Mouse (Mus musculus): ENCODE data around the gene Epc2. TPM values are rescaled to one million over a fixed set of nuclear protein-coding genes. Genes with fewer than 3 reads are reported as not detected.

Gene Epc2
- polyA plus RNA-seq, 1 experiment from 2014 or later = 12.0 TPM

GRCm38 (mm10) chr2:49447586-49448475, 3.5 kb upstream of the Epc2 start:
- H3K4me1 ChIP-seq = peaks cover 3% of the 10 kb centered on the region; the same call in 1 of the 2 replicates
- H3K9me3 ChIP-seq (replicated peaks) = no peaks in the 10 kb centered on the region
- WGBS = 52% methylated on average over 8 of the region's 8 CpGs
- no peak overlapping the region for H3K4me2 ChIP-seq (replicated peaks)
- no peak overlapping the region for H3K4me3 ChIP-seq
- no peak overlapping the region for H3K9ac ChIP-seq
- H3K27ac ChIP-seq = no peak overlapping the region
- H3K27me3 ChIP-seq = no peaks in the 10 kb centered on the region
- no peaks in the 10 kb centered on the region for H3K36me3 ChIP-seq
- no peak for ATAC-seq (ENCODE audit: low FRiP score)

GRCm38 (mm10) chr2:49450467-49450866, 819 bp upstream of the Epc2 start:
- no peaks in the 10 kb centered on the region for H3K9me3 ChIP-seq (replicated peaks)
- no peaks in the 10 kb centered on the region for H3K36me3 ChIP-seq
- no peak for ATAC-seq (ENCODE audit: low FRiP score)
- 12% methylated on average over 4 of the region's 4 CpGs for WGBS
- peak overlapping the region; percentile 82 for H3K4me2 ChIP-seq (replicated peaks)
- no peaks in the 10 kb centered on the region for H3K27me3 ChIP-seq
- H3K27ac ChIP-seq = peak overlapping the region; percentile 100
- H3K4me1 ChIP-seq = peaks cover 14% of the 10 kb centered on the region
- peak overlapping the region; percentile 78 for H3K4me3 ChIP-seq
- peak overlapping the region; percentile 99 for H3K9ac ChIP-seq

DNA sequence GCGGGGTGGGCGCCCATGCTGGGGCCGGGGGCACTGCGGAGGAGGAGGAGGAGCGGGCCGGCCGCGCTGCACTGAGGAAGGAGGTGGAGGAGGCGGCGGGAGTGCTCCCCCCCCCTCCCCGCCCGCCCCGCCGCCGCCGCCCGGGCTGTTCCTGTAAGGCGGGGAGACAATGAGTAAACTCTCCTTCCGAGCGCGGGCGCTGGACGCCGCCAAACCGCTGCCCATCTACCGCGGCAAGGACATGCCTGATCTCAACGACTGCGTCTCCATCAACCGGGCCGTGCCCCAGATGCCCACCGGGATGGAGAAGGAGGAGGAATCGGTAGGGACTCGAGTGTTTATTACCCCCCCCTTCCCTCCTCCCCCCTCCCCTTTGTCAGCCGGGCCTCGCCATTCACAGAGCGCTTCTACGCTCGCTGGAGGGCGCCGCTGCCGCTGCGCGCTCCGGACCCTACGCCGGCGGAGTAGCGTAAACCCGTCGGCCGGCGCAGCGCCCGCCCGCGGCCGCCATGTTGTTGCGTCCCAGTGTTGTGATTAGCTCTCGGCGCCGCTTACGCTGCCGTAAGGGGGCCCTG, 438 bp downstream of the Epc2 start:
- Histone ChIP-seq H3K9ac (peak overlapping the region; percentile 99), H3K4me2 (replicated peaks) (peak overlapping the region; percentile 60), H3K9me3 (replicated peaks) (no peaks in the 10 kb centered on the region), H3K36me3 (no peaks in the 10 kb centered on the region), H3K27ac (peak overlapping the region; percentile 100), H3K27me3 (no peaks in the 10 kb centered on the region), H3K4me3 (peak overlapping the region; percentile 78), H3K4me1 (peaks cover 14% of the 10 kb centered on the region)
- 1% methylated on average over 47 of the region's 64 CpGs for WGBS
- ATAC-seq (ENCODE audit: low FRiP score) = peak; percentile 88

DNA sequence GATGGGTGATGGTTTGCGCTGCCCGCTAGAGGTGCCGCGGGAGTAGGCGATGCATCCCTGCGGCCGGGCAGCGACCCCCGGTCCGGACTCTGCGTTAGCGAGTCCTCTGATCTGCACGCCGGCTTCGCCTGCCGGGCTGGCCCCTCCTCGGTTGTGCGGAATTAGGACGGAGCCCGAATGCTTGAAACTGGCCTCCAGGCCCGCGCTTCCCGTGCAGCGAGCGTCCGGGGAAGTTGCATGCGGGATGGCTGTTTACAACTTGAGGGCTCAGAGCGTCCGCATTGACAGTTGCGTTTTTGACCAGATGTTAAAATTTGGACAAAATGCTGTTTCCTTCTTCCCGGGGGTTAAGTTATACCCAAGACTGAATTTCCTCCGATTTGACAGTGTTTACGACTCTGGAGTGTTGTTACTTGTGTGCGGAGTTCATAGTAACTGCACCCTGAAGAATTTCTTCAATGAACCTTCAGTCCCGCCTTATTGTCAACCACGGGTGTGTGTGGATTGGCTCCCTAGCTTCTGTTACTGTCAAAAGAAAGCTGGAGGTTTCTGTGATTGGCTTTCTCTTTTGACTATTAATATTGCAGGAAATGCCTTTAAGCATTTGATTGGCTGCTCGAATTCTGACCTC, 1.3 kb downstream of the Epc2 start:
- H3K4me2 ChIP-seq (replicated peaks) = peak overlapping the region; percentile 60
- no peaks in the 10 kb centered on the region for H3K9me3 ChIP-seq (replicated peaks)
- under 1% methylated on average over 37 of the region's 37 CpGs for WGBS
- H3K36me3 ChIP-seq = no peaks in the 10 kb centered on the region
- no peaks in the 10 kb centered on the region for H3K27me3 ChIP-seq
- peak; percentile 29 for ATAC-seq (ENCODE audit: low FRiP score)
- peak overlapping the region; percentile 99 for H3K9ac ChIP-seq
- peak overlapping the region; percentile 100 for H3K27ac ChIP-seq
- peaks cover 14% of the 10 kb centered on the region for H3K4me1 ChIP-seq
- H3K4me3 ChIP-seq = peak overlapping the region; percentile 78

DNA sequence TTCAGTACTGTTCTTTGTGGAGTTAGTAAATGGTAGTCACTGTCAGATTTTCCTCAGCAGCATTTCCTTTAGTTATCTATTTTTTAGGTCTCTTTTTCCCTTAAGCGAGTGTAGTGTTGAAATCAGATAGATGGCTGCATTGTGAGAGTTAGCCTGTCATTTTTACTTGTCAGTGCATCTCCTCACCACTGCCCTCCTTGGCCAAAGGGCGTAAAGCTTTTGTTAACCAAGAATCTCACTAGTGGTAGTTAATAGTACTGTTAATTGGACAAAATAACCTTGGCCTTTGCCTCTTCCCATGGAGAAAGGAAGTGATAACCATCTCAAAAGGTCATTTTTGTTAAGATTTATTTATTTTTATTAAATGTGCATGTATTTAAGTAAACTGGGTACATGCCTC, 6.5 kb downstream of the Epc2 start:
- ATAC-seq (ENCODE audit: low FRiP score) = no peak
- Histone ChIP-seq H3K4me3 (no peak overlapping the region), H3K27me3 (no peaks in the 10 kb centered on the region), H3K27ac (no peak overlapping the region), H3K4me1 (peaks cover 10% of the 10 kb centered on the region), H3K9me3 (replicated peaks) (peaks cover 6% of the 10 kb centered on the region), H3K36me3 (no peaks in the 10 kb centered on the region; the same call in 1 of the 2 replicates), H3K9ac (no peak overlapping the region), H3K4me2 (replicated peaks) (no peak overlapping the region)
- 83% methylated on average over 2 of the region's 2 CpGs for WGBS

- peaks cover 6% of the 10 kb centered on the region for H3K9me3 ChIP-seq (replicated peaks)
- WGBS = 91% methylated on average over 3 of the region's 3 CpGs
- no peak overlapping the region for H3K9ac ChIP-seq
- no peak overlapping the region for H3K4me2 ChIP-seq (replicated peaks)
- H3K27ac ChIP-seq = no peak overlapping the region
- no peaks in the 10 kb centered on the region; the same call in 1 of the 2 replicates for H3K36me3 ChIP-seq
- H3K4me3 ChIP-seq = no peak overlapping the region
- 0 out of 2 replicates have a peak, but pooled peaks cover 6% of the 10 kb centered on the region for H3K4me1 ChIP-seq
- no peaks in the 10 kb centered on the region for H3K27me3 ChIP-seq
- no peak for ATAC-seq (ENCODE audit: low FRiP score)
Measured at GRCm38 (mm10) chr2:49465672-49466222, 14.5 kb downstream of the Epc2 start.

DNA sequence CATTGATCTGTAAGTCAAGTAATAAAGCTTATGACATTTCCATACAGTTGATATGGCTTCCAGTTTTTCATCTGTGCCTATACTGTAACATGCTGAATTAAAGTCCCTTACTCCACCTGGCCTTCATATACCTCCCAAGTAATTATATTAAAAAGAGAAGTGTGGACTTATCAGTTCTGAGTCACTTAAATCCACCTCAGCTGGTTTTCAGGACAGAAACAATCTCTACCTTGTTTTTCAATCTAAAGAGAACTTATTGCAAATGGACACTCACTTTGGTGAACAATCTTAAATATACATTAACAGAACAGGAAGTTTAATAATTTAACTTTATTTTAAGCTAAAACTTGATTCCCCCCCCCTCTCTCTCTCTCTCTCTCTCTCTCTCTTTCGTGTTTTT, 15.8 kb downstream of the Epc2 start:
- Histone ChIP-seq H3K27ac (no peak overlapping the region), H3K4me3 (no peak overlapping the region), H3K9me3 (replicated peaks) (no peaks in the 10 kb centered on the region), H3K27me3 (no peaks in the 10 kb centered on the region), H3K36me3 (no peaks in the 10 kb centered on the region), H3K9ac (no peak overlapping the region), H3K4me2 (replicated peaks) (no peak overlapping the region), H3K4me1 (0 out of 2 replicates have a peak, but pooled peaks cover 6% of the 10 kb centered on the region)
- ATAC-seq (ENCODE audit: low FRiP score) = no peak
- WGBS = 76% methylated on average over 1 of the region's 1 CpGs

GRCm38 (mm10) chr2:49471188-49471587, 19.9 kb downstream of the Epc2 start:
- no peak for ATAC-seq (ENCODE audit: low FRiP score)
- Histone ChIP-seq H3K9me3 (replicated peaks) (no peaks in the 10 kb centered on the region), H3K36me3 (no peaks in the 10 kb centered on the region), H3K27me3 (no peaks in the 10 kb centered on the region), H3K4me2 (replicated peaks) (no peak overlapping the region), H3K4me3 (no peak overlapping the region), H3K4me1 (0 out of 2 replicates have a peak, but pooled peaks cover 6% of the 10 kb centered on the region), H3K9ac (no peak overlapping the region), H3K27ac (no peak overlapping the region)
- WGBS = 90% methylated on average over 3 of the region's 3 CpGs

GRCm38 (mm10) chr2:49471641-49472355, 20.5 kb downstream of the Epc2 start:
- H3K27ac ChIP-seq = no peak overlapping the region
- no peaks in the 10 kb centered on the region for H3K36me3 ChIP-seq
- H3K27me3 ChIP-seq = no peaks in the 10 kb centered on the region
- H3K9ac ChIP-seq = no peak overlapping the region
- H3K9me3 ChIP-seq (replicated peaks) = no peaks in the 10 kb centered on the region
- 79% methylated on average over 5 of the region's 5 CpGs for WGBS
- H3K4me3 ChIP-seq = no peak overlapping the region
- H3K4me1 ChIP-seq = 0 out of 2 replicates have a peak, but pooled peaks cover 6% of the 10 kb centered on the region
- ATAC-seq (ENCODE audit: low FRiP score) = no peak
- H3K4me2 ChIP-seq (replicated peaks) = no peak overlapping the region

DNA sequence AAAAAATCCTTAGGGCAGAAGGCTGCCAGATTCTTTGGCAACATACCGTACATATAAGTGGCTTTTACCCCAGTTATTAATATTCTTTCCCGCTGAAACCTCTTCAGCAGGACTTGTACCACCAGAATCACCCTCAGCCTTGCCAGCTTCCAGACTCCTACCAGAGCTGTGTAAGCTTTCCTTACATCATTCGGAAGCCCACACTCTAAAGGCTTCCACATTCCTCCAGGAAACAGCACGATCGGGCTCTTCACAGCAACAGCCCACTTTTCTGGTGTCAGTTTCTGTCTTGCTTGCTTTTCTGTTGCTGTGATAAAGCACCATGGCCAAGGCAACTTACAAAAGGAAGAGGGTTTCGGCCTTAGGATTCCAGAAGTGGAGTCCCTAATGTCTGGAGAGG, 21.2 kb downstream of the Epc2 start:
- 95% methylated on average over 6 of the region's 6 CpGs for WGBS
- no peaks in the 10 kb centered on the region for H3K27me3 ChIP-seq
- H3K4me1 ChIP-seq = 0 out of 2 replicates have a peak, but pooled peaks cover 6% of the 10 kb centered on the region
- H3K9ac ChIP-seq = no peak overlapping the region
- no peaks in the 10 kb centered on the region for H3K36me3 ChIP-seq
- no peaks in the 10 kb centered on the region for H3K9me3 ChIP-seq (replicated peaks)
- ATAC-seq (ENCODE audit: low FRiP score) = no peak
- no peak overlapping the region for H3K27ac ChIP-seq
- no peak overlapping the region for H3K4me2 ChIP-seq (replicated peaks)
- no peak overlapping the region for H3K4me3 ChIP-seq

DNA sequence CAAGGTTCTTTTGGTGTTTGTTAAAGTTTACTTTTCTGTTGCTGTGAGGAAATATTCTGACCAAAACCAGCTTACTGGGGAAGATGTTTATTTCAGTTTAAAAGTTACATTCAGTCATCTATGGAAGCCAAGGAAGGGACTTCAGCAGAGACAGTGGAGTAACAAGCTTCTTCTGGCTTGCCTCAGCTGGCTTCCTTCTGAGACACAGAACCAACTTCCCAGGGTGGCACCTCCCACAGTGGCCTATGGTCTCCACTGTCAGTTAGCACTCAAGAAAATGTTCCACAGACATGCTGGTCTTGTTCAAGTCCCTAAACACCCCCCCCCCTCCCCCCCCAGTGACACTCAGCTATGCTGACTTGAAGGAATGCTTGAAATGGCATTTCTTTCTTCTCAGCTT, 30.9 kb downstream of the Epc2 start:
- Histone ChIP-seq H3K27ac (no peak overlapping the region), H3K27me3 (no peaks in the 10 kb centered on the region), H3K4me3 (no peak overlapping the region), H3K36me3 (no peaks in the 10 kb centered on the region), H3K9ac (no peak overlapping the region), H3K9me3 (replicated peaks) (no peaks in the 10 kb centered on the region), H3K4me2 (replicated peaks) (no peak overlapping the region), H3K4me1 (no peaks in the 10 kb centered on the region)
- ATAC-seq (ENCODE audit: low FRiP score) = no peak

DNA sequence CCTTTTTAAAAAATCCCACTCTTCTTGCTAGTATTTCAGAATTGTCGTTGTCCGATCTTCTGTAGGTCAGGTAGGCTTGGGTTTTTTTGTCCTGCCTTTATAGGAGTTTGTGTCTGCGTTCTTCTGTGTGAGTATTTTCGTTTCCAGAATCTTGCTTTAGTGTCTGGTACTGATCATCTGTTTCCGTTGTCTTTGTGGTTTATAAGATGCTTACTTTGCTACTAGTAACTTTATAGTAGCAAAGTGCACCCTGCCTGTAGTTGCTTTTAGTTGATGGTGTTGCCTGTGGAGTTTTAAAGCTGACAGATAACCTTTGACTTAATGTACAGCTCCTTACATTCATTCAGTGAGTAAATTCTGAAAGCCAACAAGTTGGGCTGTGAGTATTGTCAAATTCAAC, 32.1 kb downstream of the Epc2 start:
- ATAC-seq (ENCODE audit: low FRiP score) = no peak

More for the DNA sequence above, 32.1 kb downstream of the Epc2 start:
- Histone ChIP-seq H3K27me3 (no peaks in the 10 kb centered on the region), H3K9ac (no peak overlapping the region), H3K4me2 (replicated peaks) (no peak overlapping the region), H3K4me1 (no peaks in the 10 kb centered on the region), H3K4me3 (no peak overlapping the region), H3K36me3 (no peaks in the 10 kb centered on the region), H3K27ac (no peak overlapping the region), H3K9me3 (replicated peaks) (no peaks in the 10 kb centered on the region)
- WGBS = 97% methylated on average over 5 of the region's 5 CpGs

Data from hindbrain, embryonic 12.5 days (tissue).